Mouse (Mus musculus) adrenal gland, adult 2 months (tissue): ENCODE measurements at regions not wholly inside any gene's neighbourhood (a gene's known extent, or its start where the extent isn't known, plus 50 kb on each side); places are given as distances from the start of the nearest gene placed in this dataset.

Experiments
- DNase-seq: peaks from one replicate; pipeline ENCODE4 v3.0.0; 2021

DNA sequence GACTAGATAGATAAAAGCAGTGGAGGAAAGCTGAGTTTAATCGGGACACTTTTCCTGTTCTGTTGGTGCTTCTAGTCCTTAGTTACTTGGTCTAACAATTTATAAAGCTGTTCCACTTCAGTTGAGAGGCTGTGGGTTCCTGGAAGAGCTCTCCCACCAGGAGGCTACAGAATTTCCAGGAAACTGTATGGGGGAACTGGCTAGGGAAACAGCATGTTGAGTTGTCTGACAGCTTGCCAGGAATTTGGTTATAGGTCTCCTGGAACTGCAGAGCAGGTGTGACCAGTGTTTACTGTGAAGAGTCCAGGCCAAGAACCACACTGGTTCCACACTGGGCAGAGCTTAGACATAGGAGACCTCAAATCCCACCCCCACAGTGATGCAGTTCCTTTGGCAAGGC, 65.0 kb upstream of the Pik3cg start:
- DNase-seq = no peak

- DNase-seq = no peak
Measured at GRCm38 (mm10) chr12:32279861-32280260, 71.4 kb upstream of the Pik3cg start.

DNA sequence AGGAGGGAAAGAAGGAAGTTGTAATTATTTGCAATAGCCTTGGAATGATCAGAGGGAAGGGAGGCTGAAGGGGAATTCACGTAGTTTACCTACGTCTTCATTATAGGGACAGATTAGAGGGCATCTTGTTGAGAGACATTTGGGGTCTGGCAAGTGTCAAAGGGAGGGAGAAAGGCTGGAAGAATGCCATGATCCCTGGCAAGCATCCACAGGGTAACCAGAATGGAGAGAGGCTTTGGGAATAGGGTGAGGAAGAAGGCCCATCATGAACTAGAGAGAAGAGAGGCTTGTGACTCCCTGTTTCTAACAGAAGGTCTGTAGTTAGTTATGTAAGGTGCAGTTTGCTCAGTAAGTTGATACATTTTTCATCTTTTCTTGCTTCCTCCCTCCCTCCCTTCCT, 71.8 kb upstream of the Pik3cg start:
- no peak for DNase-seq

GRCm38 (mm10) chr12:32282371-32283163, 74.1 kb upstream of the Pik3cg start:
- no peak for DNase-seq

DNA sequence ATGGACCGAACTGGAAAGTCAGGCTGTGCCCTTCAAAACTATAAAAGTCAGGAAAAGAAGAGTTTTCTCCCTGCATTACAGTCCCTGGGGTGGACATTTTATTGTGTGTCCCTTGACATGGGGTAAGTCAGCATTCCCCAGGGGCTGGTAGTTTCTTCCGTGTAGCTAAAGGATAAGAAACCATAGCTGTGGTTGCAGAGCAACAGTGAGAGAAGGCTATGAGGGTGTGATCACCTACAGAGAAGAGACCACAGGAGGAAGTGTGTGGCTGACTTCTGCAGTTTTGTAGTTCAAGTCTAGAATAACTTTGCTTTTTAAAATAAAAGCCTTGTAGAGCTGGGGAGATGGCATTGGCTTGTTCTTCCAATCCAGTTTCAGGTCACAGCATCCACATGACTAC, 76.6 kb upstream of the Pik3cg start:
- DNase-seq = no peak

DNA sequence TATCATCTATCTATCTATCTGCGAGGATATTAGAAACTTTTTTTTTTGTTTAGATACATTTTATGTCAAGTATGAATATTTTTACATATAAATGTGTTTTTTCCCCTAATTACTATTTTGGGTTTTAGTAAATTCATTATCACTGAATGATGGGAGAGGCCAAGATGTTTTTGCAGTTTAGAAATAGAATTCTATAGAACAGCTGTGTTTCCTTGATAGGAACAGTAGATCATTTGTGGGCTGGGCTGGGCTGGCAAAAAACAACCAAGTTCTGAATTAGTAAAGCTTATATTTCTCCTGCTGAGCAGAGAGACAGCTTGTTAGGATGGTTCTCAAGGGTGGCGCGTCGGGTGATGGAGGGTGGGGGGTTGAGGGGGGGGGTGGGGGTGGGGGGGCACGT, 78.2 kb upstream of the Pik3cg start:
- DNase-seq = no peak

DNA sequence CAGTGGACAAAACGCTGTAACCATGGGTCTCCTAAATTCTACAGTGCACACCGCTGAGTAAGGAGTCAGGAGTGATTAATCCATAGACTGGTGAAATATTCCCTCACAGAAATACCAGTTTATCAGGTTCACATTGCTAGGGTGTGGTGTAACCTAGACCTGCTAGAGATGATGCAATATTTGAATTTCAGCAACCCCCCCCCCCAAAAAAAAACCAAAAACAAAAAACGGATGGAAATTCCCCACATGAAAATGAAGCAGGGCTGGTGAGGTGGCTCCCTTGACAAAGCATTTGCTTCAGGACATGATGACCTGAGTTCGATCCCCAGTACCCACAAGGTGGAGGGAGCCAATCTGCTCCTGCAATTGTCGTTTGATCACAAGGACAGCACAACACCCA, 82.7 kb upstream of the Pik3cg start:
- no peak for DNase-seq

GRCm38 (mm10) chr12:32291962-32292748, 83.7 kb upstream of the Pik3cg start:
- peak; percentile 76 for DNase-seq

- peak; percentile 54 for DNase-seq
Measured at GRCm38 (mm10) chr12:32292749-32293128, 84.3 kb upstream of the Pik3cg start.

GRCm38 (mm10) chr12:32297431-32297830, 81.1 kb upstream of the Ccdc71l start:
- no peak for DNase-seq

- DNase-seq = no peak
Measured at GRCm38 (mm10) chr12:32299714-32300113, 78.8 kb upstream of the Ccdc71l start.

GRCm38 (mm10) chr12:32305736-32306135, 72.8 kb upstream of the Ccdc71l start:
- DNase-seq = no peak

- peak; percentile 26 for DNase-seq
Measured at GRCm38 (mm10) chr12:32306326-32306725, 72.2 kb upstream of the Ccdc71l start.

DNA sequence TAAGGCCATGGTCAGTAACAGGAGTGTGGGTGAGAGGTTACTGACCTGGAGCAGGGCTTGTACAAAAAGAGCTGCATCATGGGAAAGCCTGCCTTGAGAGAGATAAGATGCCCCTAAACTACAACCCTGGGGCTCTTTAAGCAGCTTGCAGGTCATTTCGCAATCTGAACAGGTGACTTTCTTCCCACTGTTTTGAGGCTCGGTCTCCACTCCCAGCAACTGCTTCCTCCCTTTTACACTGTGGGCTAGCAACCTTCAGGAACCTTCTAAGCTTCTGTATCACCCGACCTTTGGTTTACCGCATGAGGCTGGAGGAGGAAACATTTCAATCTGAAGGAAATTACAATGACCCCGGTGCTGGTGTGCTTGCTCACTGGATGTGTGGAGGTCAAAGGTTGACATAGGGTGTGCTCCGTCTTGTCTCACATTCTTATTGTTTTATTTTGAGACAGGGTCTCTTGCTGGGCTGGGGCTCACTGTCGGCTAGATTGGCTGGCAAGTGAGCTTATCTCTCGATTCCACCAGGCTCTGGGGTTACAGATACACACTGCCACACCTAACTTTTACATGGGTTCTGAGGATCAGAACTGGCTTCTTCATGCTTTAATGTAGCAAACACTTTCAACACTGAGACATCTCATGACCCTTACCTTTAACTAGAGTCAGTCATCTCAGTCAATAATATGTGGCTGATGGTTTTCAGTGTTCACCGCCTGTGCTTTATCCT, 71.1 kb upstream of the Ccdc71l start:
- DNase-seq = no peak

- DNase-seq = no peak
Measured at GRCm38 (mm10) chr12:32315099-32315783, 63.3 kb upstream of the Ccdc71l start.
